Mouse (Mus musculus) erythroblast, embryonic 14.5 days (primary cell): ENCODE results near the gene Car3.

Experiments used
- GATA1 ChIP-seq: IDR thresholded peaks from 2 replicates; pipeline ENCODE4 v1.6.1; 2012; ENCODE audit warnings: low read length, inconsistent platforms, mixed read lengths
- TAL1 ChIP-seq: IDR thresholded peaks from 3 replicates; pipeline ENCODE4 v1.6.1; 2012; ENCODE audit warnings: low read length, inconsistent platforms, mixed read lengths

- TF ChIP-seq GATA1 (no peak), TAL1 (no peak)
Measured at GRCm38 (mm10) chr3:14861165-14861564, 2.1 kb upstream of the Car3 start.
